Mouse (Mus musculus): Measurements from ENCODE around the gene Amer2. TPM values are rescaled to one million over a fixed set of nuclear protein-coding genes. Genes with fewer than 3 reads are reported as not detected.

The Amer2 gene
- polyA plus RNA-seq, 1 experiment, result not detected

DNA sequence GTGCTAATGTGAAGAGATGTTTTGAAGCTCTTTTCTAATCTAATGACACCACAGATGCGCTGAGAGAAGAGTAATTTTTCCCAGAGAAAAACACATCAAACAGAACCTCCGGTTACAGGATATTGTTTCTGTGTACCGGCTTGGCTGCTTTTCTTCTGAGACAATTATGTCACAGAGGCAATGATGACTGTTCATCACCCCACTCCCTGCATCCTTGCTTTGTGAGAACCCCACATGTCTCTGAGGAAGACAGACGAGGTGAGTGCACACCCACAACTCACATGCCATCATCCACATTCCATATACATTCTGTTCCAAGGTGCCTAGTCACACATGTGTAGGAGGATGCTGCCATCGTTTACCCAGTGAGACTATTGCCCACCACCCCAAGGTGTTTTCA is 44.9 kb downstream of the Amer2 start:
- TF ChIP-seq GATA1 (IDR thresholded peaks at IDR 0.05; ENCODE audit: low read length), result no peak

DNA sequence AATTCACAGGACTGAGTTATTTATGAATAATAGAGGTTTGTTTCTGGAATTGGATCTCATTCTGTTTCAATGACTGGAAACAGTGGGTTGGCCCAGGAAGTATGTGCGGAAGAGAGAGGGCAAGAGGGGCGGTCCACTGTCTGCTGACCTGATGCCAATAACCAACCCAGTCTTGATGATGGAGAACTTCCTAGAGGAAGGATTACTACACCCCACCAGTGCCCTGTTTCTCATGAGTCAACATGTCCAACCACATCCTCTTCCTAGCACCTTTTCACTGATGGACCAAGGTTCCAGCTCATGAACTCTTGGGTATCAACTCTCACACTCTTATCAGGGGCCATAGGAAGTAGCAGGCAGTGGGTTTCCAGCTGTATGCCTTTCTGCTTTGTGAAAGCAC is 49.9 kb downstream of the Amer2 start:
- TF ChIP-seq GATA1 (IDR thresholded peaks at IDR 0.05; ENCODE audit: low read length), result no peak

DNA sequence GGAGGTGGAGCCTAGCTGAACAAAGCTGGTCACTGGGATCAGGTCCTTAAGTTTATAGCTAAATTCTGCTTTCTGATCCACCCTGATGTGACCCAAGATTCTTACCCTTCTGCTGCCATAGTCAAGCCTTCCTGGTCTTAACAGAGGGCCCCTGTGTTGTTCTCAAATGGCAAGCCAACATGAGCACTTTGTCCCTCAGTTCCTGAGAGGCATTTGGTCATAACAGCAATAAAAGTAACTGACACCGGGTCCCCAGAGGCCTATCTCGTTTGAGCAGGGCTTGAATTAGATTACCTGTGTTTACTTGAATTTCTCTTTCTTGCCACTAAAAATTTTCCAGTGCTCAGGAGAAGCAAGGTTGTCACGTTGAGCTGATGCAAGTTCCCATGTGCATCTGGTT is 51.1 kb downstream of the Amer2 start:
- TF ChIP-seq GATA1 (IDR thresholded peaks at IDR 0.05; ENCODE audit: low read length), result no peak

DNA sequence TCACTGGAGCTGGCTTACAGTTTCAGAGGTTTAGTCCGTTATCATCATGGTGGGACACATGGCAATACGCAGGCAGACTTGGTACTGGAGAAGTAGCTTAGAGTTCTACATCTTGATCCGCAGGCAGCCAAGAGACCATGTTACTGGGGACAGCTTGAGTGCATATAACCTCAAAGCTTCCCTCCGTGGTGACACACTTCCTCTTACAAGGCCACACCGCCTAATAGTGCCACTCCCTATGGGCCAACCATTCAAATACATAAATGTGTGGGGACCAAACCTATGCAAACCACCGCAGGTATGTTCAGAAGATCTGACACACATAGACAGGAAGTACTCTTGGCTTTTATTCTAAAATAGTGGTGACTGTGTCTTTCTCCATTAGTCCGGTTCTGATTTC is 52.5 kb downstream of the Amer2 start:
- TF ChIP-seq GATA1 (IDR thresholded peaks at IDR 0.05; ENCODE audit: low read length), result no peak

DNA sequence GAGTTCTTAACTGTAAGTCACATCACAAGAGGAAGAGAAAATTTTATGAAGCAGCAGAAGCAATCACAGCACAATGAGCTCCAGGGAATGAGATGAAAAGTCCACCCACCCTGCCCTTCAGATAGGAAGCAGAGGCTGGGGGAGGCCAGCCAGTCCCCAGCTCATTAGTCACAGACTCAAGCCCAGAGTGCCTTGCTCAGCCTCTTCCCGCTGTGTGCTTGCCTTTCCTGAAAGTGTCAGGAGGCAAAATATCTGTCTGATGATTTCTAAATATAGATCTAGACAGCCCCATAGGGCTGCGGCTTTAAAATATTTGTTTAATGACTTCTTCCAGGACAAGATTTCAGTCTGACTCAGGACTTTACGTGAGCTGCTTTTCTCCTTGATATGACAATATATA is 54.8 kb downstream of the Amer2 start:
- TF ChIP-seq GATA1 (IDR thresholded peaks at IDR 0.05; ENCODE audit: low read length), result no peak

DNA sequence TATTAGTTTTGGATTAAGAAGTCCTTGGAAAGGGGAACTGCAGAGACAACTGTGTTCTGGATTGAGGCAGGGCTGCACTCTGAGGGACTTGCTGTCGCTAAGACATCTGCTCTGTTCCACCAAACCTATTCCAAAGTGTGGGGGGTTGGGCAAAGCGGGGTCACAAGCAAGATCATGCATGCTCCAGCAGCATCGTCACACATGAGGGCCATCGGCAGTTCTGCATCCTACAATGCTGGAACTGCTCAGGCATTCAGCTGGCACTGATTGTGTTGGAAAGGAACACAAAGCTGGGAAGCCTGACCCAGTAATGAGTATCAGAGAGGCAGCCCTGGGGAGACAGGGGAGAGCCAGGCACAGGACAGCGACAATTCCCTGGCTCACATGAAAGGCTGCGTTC is 56.5 kb downstream of the Amer2 start:
- no peak for TF ChIP-seq GATA1 (IDR thresholded peaks at IDR 0.05; ENCODE audit: low read length)

DNA sequence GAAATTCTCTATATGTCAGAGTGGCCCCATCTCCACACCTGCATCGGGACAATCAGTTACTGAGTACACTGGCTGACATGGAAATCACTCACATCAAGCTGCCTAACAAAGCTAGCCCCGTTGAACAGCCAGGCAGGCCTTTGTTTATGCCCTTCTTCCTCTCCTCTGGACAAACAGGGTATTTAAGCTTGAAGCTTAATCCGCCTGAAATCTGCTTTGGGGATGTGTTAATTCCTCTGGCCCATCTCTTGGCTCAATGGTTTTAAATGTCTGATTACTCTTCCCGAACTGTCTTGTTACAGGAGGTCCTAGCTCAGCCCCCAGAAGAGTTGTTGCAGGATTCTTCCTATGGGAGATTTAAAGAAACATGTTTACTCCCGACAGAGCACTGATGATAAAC is 58.5 kb downstream of the Amer2 start:
- no peak for TF ChIP-seq GATA1 (IDR thresholded peaks at IDR 0.05; ENCODE audit: low read length)

DNA sequence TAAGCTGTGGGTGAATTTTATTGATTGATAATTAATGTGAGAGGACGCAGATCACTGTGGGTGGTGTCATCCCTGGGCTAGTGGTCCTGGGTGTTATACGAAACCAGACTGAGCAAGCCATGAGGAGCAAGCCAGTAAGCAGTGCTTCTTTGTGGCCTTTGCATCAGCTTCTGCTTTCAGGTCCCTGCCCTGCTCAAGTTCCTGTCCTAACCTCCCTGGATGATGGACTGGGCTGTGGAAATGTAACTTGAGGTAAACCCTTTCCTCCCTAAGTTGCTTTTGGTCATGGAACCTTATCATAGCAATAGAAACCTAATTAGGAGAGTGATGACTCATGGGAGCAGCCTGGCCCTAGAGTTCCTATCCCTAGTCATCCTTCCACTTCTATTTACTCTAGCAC is 59.1 kb downstream of the Amer2 start:
- TF ChIP-seq GATA1 (IDR thresholded peaks at IDR 0.05; ENCODE audit: low read length), result no peak

DNA sequence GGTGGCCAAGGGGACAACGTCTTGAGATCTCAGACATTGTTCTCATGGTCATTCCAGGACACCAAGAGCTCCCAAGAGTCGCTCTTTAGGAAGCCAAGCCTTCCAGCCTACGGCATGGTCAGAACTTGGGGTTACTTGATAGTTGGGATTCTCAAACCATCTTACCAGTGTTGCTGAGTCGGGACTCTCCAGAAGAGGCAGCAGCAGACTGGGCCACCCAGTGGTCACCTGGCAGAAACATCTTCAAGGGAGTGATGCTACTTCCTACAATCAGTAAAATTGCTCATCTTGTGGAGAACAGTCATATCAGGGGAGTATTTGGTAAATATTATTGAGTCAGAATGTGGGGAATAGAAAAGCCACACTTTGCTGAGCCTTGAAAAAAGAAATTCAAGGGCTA is 62.5 kb downstream of the Amer2 start:
- TF ChIP-seq GATA1 (IDR thresholded peaks at IDR 0.05; ENCODE audit: low read length), result no peak

DNA sequence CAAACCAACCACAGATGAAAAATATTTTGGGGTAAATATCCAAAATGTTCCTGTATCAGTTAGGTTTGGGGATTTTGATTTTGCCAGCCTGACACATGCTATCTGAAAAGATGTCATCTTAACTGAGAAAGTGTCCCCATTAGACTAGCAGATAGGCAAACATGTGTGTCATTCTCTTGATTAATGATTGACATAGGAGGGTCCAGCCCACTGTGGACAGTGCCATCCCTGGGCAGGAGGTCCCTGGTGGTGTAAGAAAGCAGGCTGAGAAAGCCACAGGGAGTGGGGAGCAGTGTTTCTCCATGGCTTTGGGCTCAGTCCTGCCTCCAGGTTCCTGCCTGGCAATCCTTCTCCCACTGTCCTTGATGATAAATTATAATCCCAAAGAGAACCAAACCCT is 63.3 kb downstream of the Amer2 start:
- no peak for TF ChIP-seq GATA1 (IDR thresholded peaks at IDR 0.05; ENCODE audit: low read length)

Other genes starting within 250 kb of the Amer2 start
- not detected in 2 replicates for gene Atp8a2, start 176.1 kb upstream of the Amer2 start, polyA plus RNA-seq (2012)
- gene Nupl1, start 121.8 kb upstream of the Amer2 start, polyA plus RNA-seq (2012), result not detected in 2 replicates
- gene Gm49336, start 121.8 kb upstream of the Amer2 start, polyA plus RNA-seq (2012), result 11.0 and 15.7 TPM in 2 replicates
- 6.0 and 7.2 TPM in 2 replicates for gene Mtmr6, start 108.0 kb upstream of the Amer2 start, polyA plus RNA-seq (2012)